Mouse (Mus musculus) c-Kit-positive CD71-positive TER-119-negative erythroid progenitor cells, embryonic 14.5 days (primary cell): ENCODE measurements around the gene Ribc2.

Experiments used
- DNase-seq: peaks from one replicate; pipeline ENCODE4 v3.0.0-alpha.2; 2013; ENCODE audit warnings: low read depth

The Ribc2 gene

DNA sequence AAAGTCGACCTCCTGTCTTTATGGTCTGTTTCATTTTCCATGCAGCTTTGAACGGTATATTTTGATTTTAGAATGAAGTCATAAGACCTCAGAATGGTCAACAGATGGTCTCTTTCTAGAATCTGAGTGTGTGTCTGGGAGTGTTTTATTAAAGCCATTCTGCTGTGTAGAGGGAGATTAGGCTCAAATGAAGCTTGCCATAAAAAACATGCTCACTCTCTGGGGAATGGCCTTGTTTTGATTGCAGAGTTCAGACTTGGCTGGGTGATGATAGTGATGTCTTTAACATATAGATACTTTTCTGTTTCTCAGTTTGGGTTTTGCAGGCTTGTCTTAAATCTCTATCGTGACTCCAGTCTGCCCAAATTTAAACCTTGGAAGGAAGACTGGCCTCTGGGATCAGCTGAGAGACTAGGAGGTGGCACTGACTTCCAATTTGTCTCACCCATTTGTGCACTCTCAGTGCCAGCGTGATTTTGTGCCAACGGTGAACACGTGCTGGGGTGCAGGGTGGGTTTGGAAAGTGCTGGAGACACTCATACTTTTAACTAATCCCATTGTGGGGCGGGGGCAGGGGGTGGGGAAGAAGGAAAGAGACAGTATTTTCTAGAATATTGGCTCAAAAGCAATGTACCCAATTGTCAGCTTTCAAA lies 47.8 kb downstream of the Ribc2 start:
- DNase-seq, result no peak

GRCm38 (mm10) chr15:85180368-85180767 lies 48.5 kb downstream of the Ribc2 start:
- DNase-seq, result no peak

DNA sequence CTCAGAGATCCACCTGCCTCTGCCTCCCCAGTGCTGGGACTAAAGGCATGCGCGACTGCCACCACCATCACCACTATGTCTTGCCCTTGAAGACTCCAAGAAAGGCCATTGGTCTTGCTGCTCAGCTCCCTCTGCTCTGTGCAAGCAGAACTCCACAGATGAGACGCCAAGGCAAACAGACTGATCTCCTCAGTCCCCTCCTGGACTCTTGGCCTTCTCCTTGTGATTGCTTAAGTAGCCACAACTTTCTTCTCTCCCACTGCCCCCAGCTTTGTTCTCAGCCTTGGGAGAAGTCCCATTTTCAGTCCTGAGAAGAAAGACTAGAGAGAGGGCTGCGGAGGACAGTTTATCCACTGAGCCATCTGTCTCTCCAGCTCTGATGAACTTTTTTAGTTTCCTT lies 50.2 kb downstream of the Ribc2 start:
- no peak for DNase-seq

DNA sequence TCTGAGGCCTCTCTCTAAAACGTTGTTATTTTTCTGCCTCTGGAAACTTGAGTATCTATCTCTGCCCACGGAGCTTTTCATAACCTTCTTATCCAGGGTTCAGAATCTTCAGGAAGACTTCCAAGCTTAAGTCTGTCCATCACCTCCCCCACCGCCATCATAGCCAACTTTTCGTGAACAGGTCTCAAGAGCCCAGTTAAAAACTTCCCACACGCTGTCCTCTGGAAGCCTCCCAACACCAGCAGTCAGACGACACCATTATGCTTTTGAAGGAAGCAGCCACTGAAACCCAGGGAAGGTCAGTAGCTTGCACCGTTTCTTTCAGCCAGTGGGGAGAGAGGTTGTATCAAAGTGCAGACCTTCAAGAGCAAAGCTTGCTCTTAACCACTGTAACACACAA lies 55.0 kb downstream of the Ribc2 start:
- no peak for DNase-seq

DNA sequence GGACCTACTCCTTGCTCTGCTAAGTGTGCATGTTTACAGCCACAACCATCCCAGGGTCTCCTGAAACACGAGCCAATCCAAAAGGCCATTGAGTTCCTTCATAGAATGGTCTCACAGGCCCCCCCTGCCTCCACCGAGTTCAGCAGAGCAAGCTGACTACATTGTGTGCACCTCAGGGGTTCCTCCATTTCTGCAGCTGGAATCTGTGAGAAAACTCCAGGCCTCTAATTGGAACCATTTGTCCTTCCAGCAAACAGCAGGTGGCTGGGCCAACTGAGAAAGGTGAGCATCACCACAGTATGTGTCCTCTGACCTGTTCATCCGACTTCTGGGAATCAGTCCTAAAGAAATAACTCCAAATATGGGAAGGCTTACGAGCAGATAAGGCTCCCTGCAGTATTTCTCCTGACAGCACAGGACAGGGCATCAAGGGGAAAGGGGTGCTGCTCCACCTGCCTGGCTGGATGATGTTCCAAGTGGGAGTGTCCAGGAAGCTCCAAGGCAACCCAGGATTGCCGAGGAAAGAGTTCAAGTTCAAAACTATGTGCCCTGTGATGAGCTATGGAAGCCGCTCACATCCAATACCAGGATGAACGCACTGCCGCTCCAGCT lies 56.4 kb downstream of the Ribc2 start:
- DNase-seq, result no peak
